Mouse (Mus musculus) MEL (cell line): ENCODE measurements around the gene Pear1.

Source experiments
- BHLHE40 ChIP-seq: IDR thresholded peaks from 2 replicates; pipeline ENCODE4 v1.6.1; 2012; ENCODE audit warnings: low read depth, mild to moderate bottlenecking, inconsistent platforms, low read length, improper control_type of control experiment, borderline replicate concordance
- CHD1 ChIP-seq: IDR thresholded peaks from 2 replicates; pipeline ENCODE4 v1.6.1; 2012; ENCODE audit warnings: low read depth, mild to moderate bottlenecking, inconsistent platforms, low read length, improper control_type of control experiment
- CHD2 ChIP-seq: IDR thresholded peaks from 2 replicates; pipeline ENCODE4 v1.6.1; 2011; ENCODE audit warnings: low read length, improper control_type of control experiment
- CTCF ChIP-seq, 3 experiments: IDR thresholded peaks in 2 of 3; conservative IDR thresholded peaks in 1 of 3; 2 replicates each; pipeline ENCODE4 v1.5.1; 2011 to 2012; ENCODE audit warnings: low read length in 3 of 3, low read depth in 2 of 3, mild to moderate bottlenecking in 2 of 3, improper control_type of control experiment in 1 of 3, inconsistent platforms in 1 of 3, mixed read lengths in 1 of 3, moderate library complexity in 1 of 3; ENCODE audit not compliant: control insufficient read depth in 1 of 3, insufficient read depth in 1 of 3, poor library complexity in 1 of 3, severe bottlenecking in 1 of 3
- EP300 ChIP-seq, 2 experiments: IDR thresholded peaks; 2 replicates each; pipeline ENCODE4 v1.6.1; 2011; ENCODE audit warnings: improper control_type of control experiment in 2 of 2, low read length in 2 of 2, low read depth in 1 of 2, mild to moderate bottlenecking in 1 of 2
- GATA1 ChIP-seq: IDR thresholded peaks from 2 replicates; pipeline ENCODE4 v1.6.1; 2011; ENCODE audit warnings: low read depth, low read length, improper control_type of control experiment
- POLR2A ChIP-seq, 2 experiments: IDR thresholded peaks; 2 replicates each; pipeline ENCODE4 v1.6.1; 2011 to 2012; ENCODE audit warnings: low read length in 2 of 2, mild to moderate bottlenecking in 2 of 2, control low read depth in 1 of 2, improper control_type of control experiment in 1 of 2, low read depth in 1 of 2, moderate library complexity in 1 of 2; ENCODE audit not compliant: control insufficient read depth in 1 of 2, insufficient read depth in 1 of 2, poor library complexity in 1 of 2
- TCF12 ChIP-seq: IDR thresholded peaks from 2 replicates; pipeline ENCODE4 v1.6.1; 2014; ENCODE audit warnings: low read depth, mild to moderate bottlenecking, inconsistent platforms, low read length, improper control_type of control experiment, moderate library complexity
- USF1 ChIP-seq: IDR thresholded peaks from 2 replicates; pipeline ENCODE4 v1.6.1; 2014; ENCODE audit warnings: low read depth, mild to moderate bottlenecking, inconsistent platforms, low read length, improper control_type of control experiment, moderate library complexity
- USF2 ChIP-seq, 2 experiments: IDR thresholded peaks; 2 replicates each; pipeline ENCODE4 v1.6.1; 2011 to 2012; ENCODE audit warnings: improper control_type of control experiment in 2 of 2, low read length in 2 of 2, borderline replicate concordance in 1 of 2, inconsistent platforms in 1 of 2, low read depth in 1 of 2, mild to moderate bottlenecking in 1 of 2; ENCODE audit not compliant: insufficient read depth in 1 of 2
- ZC3H11A ChIP-seq: IDR thresholded peaks from 2 replicates; pipeline ENCODE4 v1.6.1; 2012; ENCODE audit warnings: low read depth, mild to moderate bottlenecking, inconsistent platforms, low read length, improper control_type of control experiment

GRCm38 (mm10) chr3:87840858-87841257 is 16.8 kb upstream of the Pear1 start:
- no peak for TF ChIP-seq USF2 (IDR thresholded peaks at IDR 0.05; ENCODE audit: borderline replicate concordance in 1 of 2, insufficient read depth in 1 of 2, low read depth in 1 of 2, low read length in 2 of 2)
- no peak for TF ChIP-seq POLR2A (IDR thresholded peaks at IDR 0.05; ENCODE audit: control insufficient read depth in 1 of 2, insufficient read depth in 1 of 2, low read depth in 1 of 2, low read length in 2 of 2, poor library complexity in 1 of 2)
- TF ChIP-seq GATA1, result no peak
- no peak for TF ChIP-seq BHLHE40
- TF ChIP-seq CTCF (IDR thresholded peaks at IDR 0.05 in 2 of 3, conservative IDR thresholded peaks at IDR 0.05 in 1 of 3; ENCODE audit: control insufficient read depth in 1 of 3, insufficient read depth in 1 of 3, low read depth in 2 of 3, low read length in 3 of 3, poor library complexity in 1 of 3, severe bottlenecking in 1 of 3), result no peak
- no peak for TF ChIP-seq TCF12
- TF ChIP-seq CHD2, result no peak
- no peak for TF ChIP-seq CHD1
- no peak for TF ChIP-seq USF1
- no peak for TF ChIP-seq ZC3H11A
- TF ChIP-seq EP300 (IDR thresholded peaks at IDR 0.05; ENCODE audit: low read depth in 1 of 2, low read length in 2 of 2), result no peak
